Mouse (Mus musculus): ENCODE results near the gene Kcnk10.

- TF ChIP-seq CTCF (IDR thresholded peaks at IDR 0.05; ENCODE audit: insufficient read depth, low read length) (no peak), POLR2A (IDR thresholded peaks at IDR 0.05; ENCODE audit: borderline replicate concordance, extremely low read depth, low read depth, low read length) (no peak)
These were observed 119.6 kb downstream of the Kcnk10 start for GRCm38 (mm10) chr12:98458516-98458915.

Measured in lung, adult 2 months (tissue).